Mouse (Mus musculus) MEL (cell line): Measurements from ENCODE around the gene D630003M21Rik. TPM values are rescaled to one million over a fixed set of nuclear protein-coding genes. Genes with fewer than 3 reads are reported as not detected.

Experiments used
- DNase-seq: peaks from one replicate; pipeline ENCODE4 v3.0.0; 2011; ENCODE audit warnings: low read depth, low spot score
- H3K27ac ChIP-seq: 2 replicates; pipeline ENCODE4 v1.5.1; 2012; ENCODE audit warnings: low read depth, mild to moderate bottlenecking, control low read depth, low read length, moderate library complexity; ENCODE audit not compliant: control insufficient read depth
- H3K27me3 ChIP-seq, 2 experiments: fragments of 150-350 bp in 1 of 2; sonication (generic) in 1 of 2; 2 replicates each; pipeline ENCODE4 v1.6.1; 2012; ENCODE audit warnings: low read length in 2 of 2, mild to moderate bottlenecking in 2 of 2, improper control_type of control experiment in 1 of 2, moderate library complexity in 1 of 2; ENCODE audit not compliant: insufficient read depth in 2 of 2, control insufficient read depth in 1 of 2
- H3K36me3 ChIP-seq, 2 experiments: 2 replicates each; pipeline ENCODE4 v1.6.1; 2012 to 2014; ENCODE audit warnings: low read length in 2 of 2, improper control_type of control experiment in 1 of 2, inconsistent platforms in 1 of 2, mild to moderate bottlenecking in 1 of 2; ENCODE audit not compliant: insufficient read depth in 2 of 2, control insufficient read depth in 1 of 2
- H3K4me1 ChIP-seq, 2 experiments: fragments of 150-350 bp in 1 of 2; sonication (generic) in 1 of 2; 2 replicates each; pipeline ENCODE4 v1.6.1; 2012; ENCODE audit warnings: low read length in 2 of 2, improper control_type of control experiment in 1 of 2, mild to moderate bottlenecking in 1 of 2; ENCODE audit not compliant: insufficient read depth in 2 of 2, control insufficient read depth in 1 of 2
- H3K4me3 ChIP-seq, 2 experiments: fragments of 150-350 bp in 1 of 2; sonication (generic) in 1 of 2; 2 replicates each; pipeline ENCODE4 v1.5.1; 2012; ENCODE audit warnings: low read depth in 2 of 2, low read length in 2 of 2, mild to moderate bottlenecking in 2 of 2, moderate library complexity in 2 of 2, control low read depth in 1 of 2, improper control_type of control experiment in 1 of 2; ENCODE audit not compliant: control insufficient read depth in 1 of 2, insufficient read depth in 1 of 2
- H3K79me2 ChIP-seq: 2 replicates; pipeline ENCODE4 v1.6.1; 2012; ENCODE audit warnings: mild to moderate bottlenecking, low read length, moderate library complexity; ENCODE audit not compliant: control insufficient read depth, poor library complexity, insufficient read depth
- H3K9ac ChIP-seq: 2 replicates; pipeline ENCODE4 v1.6.1; 2012; ENCODE audit warnings: low read depth, mild to moderate bottlenecking, control low read depth, low read length, moderate library complexity; ENCODE audit not compliant: control insufficient read depth, poor library complexity, severe bottlenecking
- H3K9me3 ChIP-seq: fragments of 150-350 bp; sonication (generic); replicated peaks from 2 replicates; pipeline ENCODE4 v1.6.1; 2012; ENCODE audit warnings: mild to moderate bottlenecking, low read length, improper control_type of control experiment, moderate library complexity; ENCODE audit not compliant: insufficient read depth
- BHLHE40 ChIP-seq: IDR thresholded peaks from 2 replicates; pipeline ENCODE4 v1.6.1; 2012; ENCODE audit warnings: low read depth, mild to moderate bottlenecking, inconsistent platforms, low read length, improper control_type of control experiment, borderline replicate concordance
- CHD1 ChIP-seq: IDR thresholded peaks from 2 replicates; pipeline ENCODE4 v1.6.1; 2012; ENCODE audit warnings: low read depth, mild to moderate bottlenecking, inconsistent platforms, low read length, improper control_type of control experiment
- CTCF ChIP-seq, 3 experiments: IDR thresholded peaks in 2 of 3; conservative IDR thresholded peaks in 1 of 3; 2 replicates each; pipeline ENCODE4 v1.5.1; 2011 to 2012; ENCODE audit warnings: low read length in 3 of 3, low read depth in 2 of 3, mild to moderate bottlenecking in 2 of 3, improper control_type of control experiment in 1 of 3, inconsistent platforms in 1 of 3, mixed read lengths in 1 of 3, moderate library complexity in 1 of 3; ENCODE audit not compliant: control insufficient read depth in 1 of 3, insufficient read depth in 1 of 3, poor library complexity in 1 of 3, severe bottlenecking in 1 of 3
- ELF1 ChIP-seq: IDR thresholded peaks from 2 replicates; pipeline ENCODE4 v1.6.1; 2014; ENCODE audit warnings: low read depth, mild to moderate bottlenecking, inconsistent platforms, low read length, improper control_type of control experiment, moderate library complexity
- GATA1 ChIP-seq: IDR thresholded peaks from 2 replicates; pipeline ENCODE4 v1.6.1; 2011; ENCODE audit warnings: low read depth, low read length, improper control_type of control experiment
- JUND ChIP-seq: IDR thresholded peaks from 2 replicates; pipeline ENCODE4 v1.6.1; 2011; ENCODE audit warnings: low read depth, mild to moderate bottlenecking, improper control_type of control experiment, low read length
- MAX ChIP-seq: IDR thresholded peaks from 2 replicates; pipeline ENCODE4 v1.6.1; 2011; ENCODE audit warnings: low read length, improper control_type of control experiment
- MAZ ChIP-seq: IDR thresholded peaks from 2 replicates; pipeline ENCODE4 v1.6.1; 2012; ENCODE audit warnings: low read depth, mild to moderate bottlenecking, inconsistent platforms, low read length, improper control_type of control experiment
- MYC ChIP-seq: IDR thresholded peaks from 2 replicates; pipeline ENCODE4 v1.6.1; 2011; ENCODE audit warnings: low read depth, mild to moderate bottlenecking, low read length, improper control_type of control experiment, moderate library complexity
- POLR2AphosphoS2 ChIP-seq: IDR thresholded peaks from 2 replicates; pipeline ENCODE4 v1.6.1; 2011; ENCODE audit warnings: low read length, improper control_type of control experiment
- POLR2AphosphoS5 ChIP-seq: IDR thresholded peaks from 2 replicates; pipeline ENCODE4 v1.6.1; 2012; ENCODE audit warnings: low read depth, borderline replicate concordance, mild to moderate bottlenecking, inconsistent platforms, low read length, moderate library complexity, mixed read lengths
- RAD21 ChIP-seq: IDR thresholded peaks from 2 replicates; pipeline ENCODE4 v1.6.1; 2011; ENCODE audit warnings: mild to moderate bottlenecking, low read depth, low read length, improper control_type of control experiment
- RCOR1 ChIP-seq: IDR thresholded peaks from 2 replicates; pipeline ENCODE4 v1.6.1; 2012; ENCODE audit warnings: low read depth, mild to moderate bottlenecking, inconsistent platforms, low read length, improper control_type of control experiment
- SMC3 ChIP-seq: IDR thresholded peaks from 2 replicates; pipeline ENCODE4 v1.6.1; 2011; ENCODE audit warnings: low read depth, low read length, improper control_type of control experiment
- USF1 ChIP-seq: IDR thresholded peaks from 2 replicates; pipeline ENCODE4 v1.6.1; 2014; ENCODE audit warnings: low read depth, mild to moderate bottlenecking, inconsistent platforms, low read length, improper control_type of control experiment, moderate library complexity
- USF2 ChIP-seq, 2 experiments: IDR thresholded peaks; 2 replicates each; pipeline ENCODE4 v1.6.1; 2011 to 2012; ENCODE audit warnings: improper control_type of control experiment in 2 of 2, low read length in 2 of 2, borderline replicate concordance in 1 of 2, inconsistent platforms in 1 of 2, low read depth in 1 of 2, mild to moderate bottlenecking in 1 of 2; ENCODE audit not compliant: insufficient read depth in 1 of 2
- ZC3H11A ChIP-seq: IDR thresholded peaks from 2 replicates; pipeline ENCODE4 v1.6.1; 2012; ENCODE audit warnings: low read depth, mild to moderate bottlenecking, inconsistent platforms, low read length, improper control_type of control experiment
- polyA plus RNA-seq, 2 experiments: library from polyadenylated mRNA; stranded (reverse) in 1 of 2; unstranded in 1 of 2; fragments of >175 nt in 1 of 2; fragments of >200 nt in 1 of 2; gene quantifications; 2 replicates each; pipeline versions ENCODE4 v1.2.1 to v1.2.4; 2012; ENCODE audit warnings: low replicate concordance in 2 of 2, low read depth in 1 of 2; ENCODE audit not compliant: insufficient read length in 2 of 2, insufficient read depth in 1 of 2, missing spikeins in 1 of 2
- total RNA-seq: library from RNA; depleted of rRNA; stranded (reverse); fragments of 300-350 nt; gene quantifications from 2 replicates; pipeline ENCODE4 v1.2.3, GENCODE M21; 2012

D630003M21Rik gene
- total and polyA plus RNA-seq, 3 experiments = 0.10 TPM; not detected in 2

DNA sequence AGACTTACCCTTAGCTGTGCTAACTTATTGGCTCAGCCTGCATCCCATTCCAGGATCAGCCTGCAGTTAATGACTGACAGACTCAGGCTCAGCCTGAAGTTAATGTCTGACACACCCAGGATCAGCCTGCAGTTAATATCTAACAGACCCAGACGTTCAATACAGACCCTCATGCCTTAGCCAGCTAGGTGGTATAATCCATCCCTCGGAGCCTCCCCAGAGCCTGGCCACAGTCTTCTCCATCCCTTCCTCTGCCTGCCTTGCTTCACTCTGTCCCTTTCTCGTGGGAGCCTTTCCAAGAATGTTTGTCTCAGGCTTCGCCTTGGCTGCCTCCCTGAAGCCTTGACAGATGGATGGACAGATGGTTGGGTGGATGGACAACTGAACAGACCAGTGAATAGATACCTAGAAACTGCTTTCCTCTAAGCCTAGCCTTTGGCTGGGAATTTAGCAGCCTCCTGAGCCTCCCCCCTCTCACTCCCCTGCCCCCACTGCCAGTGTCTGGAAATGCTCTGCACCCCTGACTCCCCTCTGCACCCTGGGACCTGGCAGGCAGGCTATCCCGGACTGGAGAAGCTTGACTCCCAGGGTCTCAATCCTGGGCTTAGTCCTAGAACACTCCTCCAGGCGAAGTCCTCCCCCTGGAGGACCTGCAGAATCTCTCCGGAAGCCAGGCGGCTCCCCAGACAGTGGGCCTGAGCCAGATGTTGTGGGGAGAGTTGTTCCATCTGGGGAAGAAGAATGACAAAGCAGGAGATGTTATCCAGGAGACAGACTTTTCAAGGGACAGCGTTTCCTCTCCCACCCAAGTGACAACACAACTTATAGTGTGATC, 13.5 kb downstream of the D630003M21Rik start:
- no peak for TF ChIP-seq CHD1
- TF ChIP-seq GATA1 = no peak
- no peak for TF ChIP-seq BHLHE40
- no peak for TF ChIP-seq JUND
- TF ChIP-seq MYC = no peak
- TF ChIP-seq POLR2AphosphoS2 = no peak
- no peak for TF ChIP-seq MAZ
- TF ChIP-seq RAD21 = no peak
- TF ChIP-seq POLR2AphosphoS5 = no peak
- TF ChIP-seq ELF1 = no peak
- TF ChIP-seq ZC3H11A = no peak
- TF ChIP-seq MAX = no peak
- H3K9me3 ChIP-seq = no peaks in the 10 kb centered on the region
- H3K36me3 ChIP-seq = no peaks in the 10 kb centered on the region
- H3K4me3 ChIP-seq = no peak overlapping the region
- H3K79me2 ChIP-seq = no peaks in the 10 kb centered on the region
- no peaks in the 10 kb centered on the region for H3K4me1 ChIP-seq
- no peak for DNase-seq
- no peak overlapping the region for H3K27ac ChIP-seq
- no peak overlapping the region for H3K9ac ChIP-seq
- peaks cover 0 to 13% of the 10 kb centered on the region in 2 experiments; a peak in 3 of 4 replicates for H3K27me3 ChIP-seq

DNA sequence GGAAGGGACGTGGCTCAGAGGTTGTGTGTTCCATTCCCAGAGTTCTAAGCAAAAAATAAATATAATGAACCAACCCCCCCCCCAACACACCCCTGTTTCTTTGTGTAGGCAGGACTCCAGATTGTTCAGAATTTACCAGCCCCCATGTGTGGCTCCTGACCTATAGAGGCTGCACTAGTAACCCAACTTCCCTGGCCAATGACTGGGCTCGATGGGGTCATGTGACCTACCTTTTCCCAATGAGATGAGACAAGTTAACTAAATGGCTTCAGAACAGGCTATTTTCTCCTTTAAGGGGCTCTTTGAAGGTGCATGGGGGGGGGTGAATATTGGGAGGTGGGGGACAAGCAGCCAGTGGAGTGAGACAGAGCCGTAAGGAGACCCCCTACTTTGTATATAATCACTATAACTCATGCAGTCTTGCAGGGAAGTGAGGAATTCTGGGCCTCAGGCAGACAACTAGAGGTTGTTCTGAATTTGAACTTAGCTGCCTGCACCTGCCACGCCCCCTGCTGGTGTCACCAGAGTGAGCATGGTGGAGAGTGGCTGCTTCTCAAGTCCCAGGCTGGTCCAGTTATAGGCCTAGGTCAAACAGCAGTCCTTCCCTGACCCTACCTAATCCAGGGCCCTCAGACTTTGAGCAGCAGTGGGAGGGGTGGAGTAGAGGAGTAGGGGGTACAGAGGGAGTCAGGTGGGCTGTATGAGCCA, 17.1 kb downstream of the D630003M21Rik start:
- Histone ChIP-seq H3K79me2 (no peaks in the 10 kb centered on the region), H3K27me3 (peaks cover 0 to 10% of the 10 kb centered on the region in 2 experiments; a peak in 2 of 4 replicates), H3K4me1 (no peaks in the 10 kb centered on the region), H3K4me3 (no peak overlapping the region), H3K9me3 (no peaks in the 10 kb centered on the region), H3K36me3 (no peaks in the 10 kb centered on the region), H3K27ac (no peak overlapping the region), H3K9ac (no peak overlapping the region)
- DNase-seq = peak; percentile 50
- no peak; the same call in 1 of the 2 replicates for TF ChIP-seq SMC3
- TF ChIP-seq MAX = peak; percentile 48; the same call in 1 of the 2 replicates
- TF ChIP-seq USF2 (IDR thresholded peaks at IDR 0.05; ENCODE audit: borderline replicate concordance in 1 of 2, insufficient read depth in 1 of 2, low read depth in 1 of 2, low read length in 2 of 2) = peak in 1 of 2 experiments; percentile 50; a peak in 1 of 4 replicates
- peak; percentile 89 for TF ChIP-seq USF1
- no peak for TF ChIP-seq POLR2AphosphoS2
- TF ChIP-seq RAD21 = no peak
- no peak for TF ChIP-seq RCOR1
- no peak for TF ChIP-seq BHLHE40
- peak; percentile 16 to 56 (median 40); a peak in 5 of 6 replicates for TF ChIP-seq CTCF (IDR thresholded peaks at IDR 0.05 in 2 of 3, conservative IDR thresholded peaks at IDR 0.05 in 1 of 3; ENCODE audit: control insufficient read depth in 1 of 3, insufficient read depth in 1 of 3, low read depth in 2 of 3, low read length in 3 of 3, poor library complexity in 1 of 3, severe bottlenecking in 1 of 3)
